Comparison of ENCODE assay signal across 8 mouse cellular contexts in genomic region chr5:50032332-50032731, GRCm38 (mm10). TPM values are rescaled to one million over a fixed set of nuclear protein-coding genes. Genes with fewer than 3 reads are reported as not detected.
DNase-seq lines count a peak whose midpoint lies in the region; ATAC-seq and TF ChIP-seq lines count a peak whose summit lies in the region.
"Had no signal": no experiment of that assay in that cellular context is flagged by ENCODE, and none has a peak within 500 bp of the region (broad histone marks: within the 10 kb centered on the region; RNA-seq: fewer than 3 reads in every experiment).

No protein-coding gene starts in this region.

- H3K4me3 ChIP-seq in kidney, postnatal 0 days (replicated peaks; ENCODE audit: low read depth, low read length), result no peak overlapping the region
- no peak overlapping the region for H3K4me3 ChIP-seq in ES-Bruce4 (ENCODE audit: low read depth, low read length)
- H3K4me3 ChIP-seq in intestine, postnatal 0 days (ENCODE audit: low read depth, low read length), result no peak overlapping the region
- H3K4me3 ChIP-seq: embryonic facial prominence, embryonic 15.5 days had no signal

- TF ChIP-seq POLR2A in ES-Bruce4 (IDR thresholded peaks at IDR 0.05; ENCODE audit: insufficient read depth, low read length), result no peak

- peaks cover 45% of the 10 kb centered on the region for H3K4me1 ChIP-seq in kidney, postnatal 0 days (replicated peaks; ENCODE audit: insufficient read depth, low read length)
- no peaks in the 10 kb centered on the region for H3K4me1 ChIP-seq in ES-Bruce4 (ENCODE audit: control insufficient read depth, insufficient read depth, low read length)
- peaks cover 4% of the 10 kb centered on the region; the same call in 1 of the 2 replicates for H3K4me1 ChIP-seq in intestine, postnatal 0 days (replicated peaks; ENCODE audit: control insufficient read depth, insufficient read depth, low read length)

- TF ChIP-seq EP300 in ES-Bruce4 (IDR thresholded peaks at IDR 0.05; ENCODE audit: insufficient read depth, low read depth, low read length), result no peak

- no peak for ATAC-seq in kidney, postnatal 0 days (replicated peaks; ENCODE audit: low FRiP score, low read depth)
- ATAC-seq in intestine, postnatal 0 days, result peak; percentile 40; the same call in 1 of the 2 replicates

- no peaks in the 10 kb centered on the region for H3K27me3 ChIP-seq in kidney, postnatal 0 days (ENCODE audit: insufficient read depth, low read length)
- H3K27me3 ChIP-seq in ES-Bruce4 (ENCODE audit: control insufficient read depth, insufficient read depth, low read length, poor library complexity, severe bottlenecking), result no peaks in the 10 kb centered on the region
- H3K27me3 ChIP-seq in intestine, postnatal 0 days (replicated peaks; ENCODE audit: control insufficient read depth, insufficient read depth, low read length), result no peaks in the 10 kb centered on the region
- H3K27me3 ChIP-seq: embryonic facial prominence, embryonic 15.5 days had no signal

- no peaks in the 10 kb centered on the region for H3K36me3 ChIP-seq in kidney, postnatal 0 days (ENCODE audit: insufficient read depth, low read length)
- H3K36me3 ChIP-seq in ES-Bruce4 (ENCODE audit: control insufficient read depth, insufficient read depth, low read length, poor library complexity, severe bottlenecking), result no peaks in the 10 kb centered on the region
- no peaks in the 10 kb centered on the region for H3K36me3 ChIP-seq in intestine, postnatal 0 days (ENCODE audit: control insufficient read depth, insufficient read depth)
- H3K36me3 ChIP-seq: embryonic facial prominence, embryonic 15.5 days had no signal

- no peak overlapping the region for H3K4me2 ChIP-seq in kidney, postnatal 0 days (ENCODE audit: low read length)
- H3K4me2 ChIP-seq in intestine, postnatal 0 days (replicated peaks; ENCODE audit: low read depth), result no peak overlapping the region
- H3K4me2 ChIP-seq: embryonic facial prominence, embryonic 15.5 days had no signal

- H3K9me3 ChIP-seq in kidney, postnatal 0 days (replicated peaks; ENCODE audit: low read length), result no peaks in the 10 kb centered on the region
- H3K9me3 ChIP-seq in ES-Bruce4 (replicated peaks; ENCODE audit: control insufficient read depth, insufficient read depth, low read length, poor library complexity, severe bottlenecking), result no peaks in the 10 kb centered on the region
- no peaks in the 10 kb centered on the region for H3K9me3 ChIP-seq in intestine, postnatal 0 days (ENCODE audit: control insufficient read depth)
- H3K9me3 ChIP-seq: embryonic facial prominence, embryonic 15.5 days had no signal

- 26% methylated on average over 5 of the region's 5 CpGs for WGBS in kidney, postnatal 0 days
- WGBS in intestine, postnatal 0 days, result 51% methylated on average over 5 of the region's 5 CpGs

- H3K27ac ChIP-seq in kidney, postnatal 0 days, result peak overlapping the region; percentile 56; the same call in 1 of the 2 replicates
- H3K27ac ChIP-seq in ES-Bruce4 (ENCODE audit: insufficient read depth, low read length), result no peak overlapping the region
- peak overlapping the region; percentile 78 for H3K27ac ChIP-seq in intestine, postnatal 0 days (ENCODE audit: low read depth, low read length)
- H3K27ac ChIP-seq: embryonic facial prominence, embryonic 15.5 days had no signal

- TF ChIP-seq CTCF in kidney, postnatal 0 days (IDR thresholded peaks at IDR 0.05; ENCODE audit: low read depth), result peak; percentile 74
- TF ChIP-seq CTCF in ES-Bruce4 (IDR thresholded peaks at IDR 0.05; ENCODE audit: low read depth, low read length), result peak; percentile 18
- peak; percentile 74 for TF ChIP-seq CTCF in intestine, postnatal 0 days (IDR thresholded peaks at IDR 0.05; ENCODE audit: low read depth)

- peak; percentile 81 for DNase-seq in kidney, postnatal 0 days (ENCODE audit: low spot score)
- no peak for DNase-seq in kidney, postnatal 36 days
- DNase-seq in brain, adult 2 months (ENCODE audit: low read depth, low spot score), result peak; percentile 42
- no peak for DNase-seq in urinary bladder, postnatal 25 days (ENCODE audit: low spot score)
- DNase-seq in right cerebral cortex, adult 2 months (ENCODE audit: low spot score in 2 of 2), result no peak

- no peak overlapping the region for H3K9ac ChIP-seq in kidney, postnatal 0 days (ENCODE audit: low read depth, low read length)
- H3K9ac ChIP-seq in ES-Bruce4 (ENCODE audit: low read depth, poor library complexity, severe bottlenecking), result no peak overlapping the region
- no peak overlapping the region for H3K9ac ChIP-seq in intestine, postnatal 0 days (ENCODE audit: low read depth, low read length)
- H3K9ac ChIP-seq: embryonic facial prominence, embryonic 15.5 days had no signal

RNA-seq across cellular contexts. Expression of gene Adgra3, which starts 26.5 kb away (rescaled TPM):
- 33.2 and 36.7 TPM in 2 replicates for polyA plus RNA-seq in kidney, postnatal 0 days (2015; fragmentation: Nextera tagmentation; extraction: Ambion mirVana)
- polyA plus RNA-seq in ES-Bruce4 (2011; ENCODE audit: insufficient read depth, insufficient read length, low read depth, missing spikeins), result 38.3 and 43.8 TPM in 2 replicates
- polyA plus RNA-seq in intestine, postnatal 0 days (2015; fragmentation: Nextera tagmentation; extraction: Ambion mirVana), result 8.9 and 10.5 TPM in 2 replicates

Comparison
In these comparisons a context has a peak if more than half of its experiments do, and no peak if none do; other contexts are left out.
1. DNase-seq: peak in kidney, postnatal 0 days (single experiment) and brain, adult 2 months (single experiment); none in kidney, postnatal 36 days (0 of 2), urinary bladder, postnatal 25 days (single experiment) and right cerebral cortex, adult 2 months (0 of 2).
2. CTCF ChIP-seq: peak in every context shown above with its lines; median percentile 74 in kidney, postnatal 0 days; 74 in intestine, postnatal 0 days; 18 in ES-Bruce4.